Mouse (Mus musculus) cortical plate, adult 2 months (tissue): ENCODE measurements around the gene Rae1. TPM values are rescaled to one million over a fixed set of nuclear protein-coding genes. Genes with fewer than 3 reads are reported as not detected.

ENCODE experiments used
- H3K27ac ChIP-seq: fragments of 200-500 bp; 2 replicates; pipeline ENCODE4 v1.5.1; 2012; ENCODE audit warnings: low read length, control low read depth, inconsistent platforms; ENCODE audit not compliant: insufficient read depth
- H3K4me1 ChIP-seq: fragments of 200-500 bp; 2 replicates; pipeline ENCODE4 v1.6.1; 2011; ENCODE audit warnings: low read length; ENCODE audit not compliant: control insufficient read depth, insufficient read depth
- H3K4me3 ChIP-seq: fragments of 200-500 bp; 2 replicates; pipeline ENCODE4 v1.5.1; 2011; ENCODE audit warnings: mild to moderate bottlenecking, low read length, control low read depth; ENCODE audit not compliant: insufficient read depth
- CTCF ChIP-seq: fragments of 200-500 bp; IDR thresholded peaks from 2 replicates; pipeline ENCODE4 v1.5.1; 2011; ENCODE audit warnings: mild to moderate bottlenecking, control low read depth, low read length; ENCODE audit not compliant: insufficient read depth; ENCODE audit errors: extremely low read depth
- POLR2A ChIP-seq: fragments of 200-500 bp; IDR thresholded peaks from 2 replicates; pipeline ENCODE4 v1.6.1; 2011; ENCODE audit warnings: mild to moderate bottlenecking, low read length, control low read depth; ENCODE audit not compliant: insufficient read depth; ENCODE audit errors: extremely low read depth
- polyA plus RNA-seq: library from polyadenylated mRNA; depleted of rRNA; stranded (reverse); fragments of >200 nt; gene quantifications from 2 replicates; pipeline ENCODE4 v1.2.3, GENCODE M21; 2012

Gene Rae1
- polyA plus RNA-seq, 1 experiment, result 68.4 TPM

- TF ChIP-seq POLR2A, result no peak
- no peak for TF ChIP-seq CTCF
- H3K4me1 ChIP-seq, result no peaks in the 10 kb centered on the region
- H3K4me3 ChIP-seq, result no peak overlapping the region
- no peak overlapping the region for H3K27ac ChIP-seq
These were observed 28.1 kb upstream of the Rae1 start for GRCm38 (mm10) chr2:172971865-172972264.

GRCm38 (mm10) chr2:172973806-172974565 lies 25.9 kb upstream of the Rae1 start:
- Histone ChIP-seq H3K4me1 (no peaks in the 10 kb centered on the region), H3K27ac (no peak overlapping the region), H3K4me3 (no peak overlapping the region)
- TF ChIP-seq CTCF (no peak), POLR2A (no peak)

DNA sequence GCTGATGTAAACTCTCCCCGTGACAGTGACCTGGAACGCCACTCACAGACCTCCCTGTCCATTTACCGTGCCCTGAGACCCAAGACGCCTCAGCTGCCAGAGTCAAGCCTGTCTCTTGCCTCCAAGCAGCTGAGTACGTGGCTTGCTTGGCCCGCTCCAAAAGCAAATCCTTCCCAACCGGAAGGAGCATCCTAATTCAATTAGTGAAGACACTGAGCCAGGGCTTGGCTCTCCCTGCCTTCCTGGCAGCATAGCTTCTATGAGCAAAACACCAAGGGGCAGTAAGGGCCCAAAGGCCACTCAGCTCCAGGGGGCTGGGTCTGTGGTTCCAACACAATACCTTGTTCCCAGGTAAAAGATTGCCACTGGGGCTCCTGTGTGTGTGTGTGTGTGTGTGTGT lies 25.2 kb upstream of the Rae1 start:
- H3K4me1 ChIP-seq, result no peaks in the 10 kb centered on the region
- H3K4me3 ChIP-seq, result no peak overlapping the region
- no peak overlapping the region for H3K27ac ChIP-seq
- TF ChIP-seq POLR2A (no peak), CTCF (no peak)

GRCm38 (mm10) chr2:172975159-172975558 lies 24.8 kb upstream of the Rae1 start:
- H3K27ac ChIP-seq, result no peak overlapping the region
- H3K4me1 ChIP-seq, result no peaks in the 10 kb centered on the region
- H3K4me3 ChIP-seq, result no peak overlapping the region
- TF ChIP-seq POLR2A (no peak), CTCF (no peak)

DNA sequence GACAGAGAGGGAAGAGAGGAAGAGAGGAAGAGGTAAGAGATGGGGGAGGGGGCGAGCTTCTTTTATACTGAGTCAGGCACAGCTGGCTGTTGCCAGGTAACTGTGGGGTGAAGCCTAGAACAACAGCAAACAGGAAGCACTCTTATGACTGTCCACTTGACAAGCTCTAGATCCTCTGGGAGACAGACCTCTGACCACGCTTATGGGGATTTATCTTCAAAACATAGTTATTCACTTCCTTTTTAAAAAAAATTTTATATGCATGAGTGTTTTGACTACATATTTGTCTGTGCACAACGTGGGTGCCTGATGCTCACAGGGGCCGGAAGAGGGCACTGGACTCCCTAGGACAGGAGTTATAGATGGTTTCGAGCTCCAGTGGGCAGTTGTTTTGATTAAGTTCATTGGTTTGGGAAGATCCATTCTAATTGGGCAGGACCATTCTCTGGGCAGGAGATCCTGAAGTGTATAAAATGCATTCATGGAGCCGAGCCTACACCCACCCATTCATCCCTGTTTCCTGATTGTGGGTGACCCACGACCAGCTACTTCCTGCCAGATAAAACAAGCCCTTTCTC lies 23.2 kb upstream of the Rae1 start:
- H3K27ac ChIP-seq, result no peak overlapping the region
- TF ChIP-seq POLR2A, result no peak
- TF ChIP-seq CTCF, result no peak
- no peak overlapping the region for H3K4me3 ChIP-seq
- H3K4me1 ChIP-seq, result no peaks in the 10 kb centered on the region

DNA sequence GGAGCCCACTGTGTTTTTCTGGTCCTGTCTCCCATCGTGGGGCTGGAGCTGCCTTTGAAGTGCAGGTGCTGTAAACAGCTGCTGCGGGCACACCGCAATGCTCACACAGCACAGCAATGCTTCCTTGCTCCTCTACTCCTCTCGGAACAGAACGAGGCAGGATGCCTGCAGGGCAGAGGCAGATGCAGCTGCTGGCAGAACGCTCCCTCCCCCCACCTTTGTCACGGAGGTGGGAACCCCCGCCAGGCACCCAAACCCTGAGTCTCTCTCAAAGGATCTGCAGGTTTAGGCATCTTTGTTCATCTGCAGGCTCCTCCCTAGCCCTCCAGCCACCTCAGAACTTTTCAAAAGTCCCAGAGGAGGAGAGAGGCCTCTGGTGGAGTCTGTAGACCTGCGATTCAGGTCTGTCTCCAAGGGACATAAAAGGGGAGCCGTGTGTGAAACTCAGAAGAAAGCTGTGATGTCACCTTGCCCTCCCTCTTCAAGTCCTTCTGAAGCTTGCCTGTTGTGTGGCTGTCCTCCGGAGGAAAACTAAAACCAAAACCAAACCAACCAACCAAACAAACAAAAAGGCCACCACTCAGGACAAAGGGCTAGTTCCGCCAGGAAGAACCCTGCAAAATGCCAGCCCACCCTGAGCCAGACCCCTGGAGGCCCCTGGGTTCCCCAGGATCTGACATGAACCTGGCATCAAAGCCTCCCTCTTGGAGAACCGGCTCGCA lies 22.3 kb upstream of the Rae1 start, which contains the start of gene Spo11:
Spo11 (plus strand) TSS at position 292 of the 722 bp plus-strand sequence.
- Histone ChIP-seq H3K4me3 (no peak within 1 kb of the TSS), H3K27ac (no peak within 1 kb of the TSS), H3K4me1 (no peaks in the 10 kb centered on the region)
- TF ChIP-seq POLR2A, result no peak
- TF ChIP-seq CTCF, result no peak

DNA sequence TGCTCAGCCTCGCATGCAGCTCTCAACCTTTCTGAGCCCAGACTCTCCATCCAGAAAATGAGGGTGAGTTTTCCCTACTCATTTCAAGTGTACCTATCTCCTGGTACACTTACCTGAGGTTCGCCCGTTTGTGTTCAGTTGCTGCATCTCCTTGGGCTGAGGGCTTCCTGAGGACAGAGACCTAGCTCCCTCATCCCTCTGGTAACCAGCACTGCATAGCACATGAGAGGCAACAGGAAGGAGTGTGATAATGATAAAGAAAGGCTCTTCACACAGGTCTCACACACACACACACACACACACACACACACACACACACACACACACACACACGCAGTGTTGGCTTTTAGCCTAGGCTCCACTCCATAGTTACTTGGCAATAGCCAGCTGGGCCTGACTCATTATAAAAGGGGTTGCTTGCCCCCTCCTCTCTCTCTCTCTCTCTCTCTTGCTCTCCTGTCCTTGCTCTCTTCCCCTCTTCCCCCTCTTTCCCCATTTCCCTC lies 21.7 kb upstream of the Rae1 start:
- Histone ChIP-seq H3K4me3 (no peak overlapping the region), H3K4me1 (no peaks in the 10 kb centered on the region), H3K27ac (no peak overlapping the region)
- TF ChIP-seq CTCF, result no peak

DNA sequence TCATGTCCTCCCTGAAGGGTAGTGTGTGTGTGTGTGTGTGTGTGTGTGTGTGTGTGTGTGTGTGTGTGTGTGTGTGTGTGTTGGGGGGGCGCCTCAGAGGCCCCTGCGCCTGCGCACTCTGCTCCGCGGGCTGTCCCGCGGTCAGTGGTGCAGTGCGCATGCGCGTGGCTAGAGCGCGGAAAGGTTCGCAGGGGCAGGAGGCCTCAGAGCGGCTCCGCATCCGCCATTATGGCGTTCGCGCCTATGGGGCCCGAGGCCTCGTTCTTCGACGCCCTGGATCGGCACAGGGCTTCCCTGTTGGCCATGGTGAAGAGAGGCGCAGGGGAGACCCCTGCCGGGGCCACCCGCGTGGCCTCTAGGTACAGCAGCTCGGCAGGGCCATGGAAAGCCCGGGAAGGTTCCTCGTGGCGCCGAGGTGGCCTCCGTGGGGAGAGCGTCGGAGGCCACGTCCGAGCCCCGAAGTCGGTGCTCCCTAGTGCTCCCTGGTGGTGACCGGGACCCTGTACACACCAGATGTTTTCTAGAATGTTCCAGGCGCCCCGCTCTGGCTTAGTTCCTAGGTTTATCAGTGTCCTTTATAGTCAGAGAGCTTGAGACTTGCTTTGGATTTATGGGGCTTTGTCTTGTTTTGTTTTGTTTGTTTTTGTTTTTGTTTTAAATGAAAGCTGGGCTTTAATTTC lies 20.1 kb upstream of the Rae1 start:
- no peak overlapping the region for H3K4me3 ChIP-seq
- H3K27ac ChIP-seq, result no peak overlapping the region
- TF ChIP-seq CTCF (no peak), POLR2A (no peak)
- no peaks in the 10 kb centered on the region for H3K4me1 ChIP-seq
